Mouse (Mus musculus): ENCODE results near the gene Ntrk3. TPM values are rescaled to one million over a fixed set of nuclear protein-coding genes. Genes with fewer than 3 reads are reported as not detected.

The Ntrk3 gene
- polyA plus RNA-seq, 1 experiment = 104 TPM

DNA sequence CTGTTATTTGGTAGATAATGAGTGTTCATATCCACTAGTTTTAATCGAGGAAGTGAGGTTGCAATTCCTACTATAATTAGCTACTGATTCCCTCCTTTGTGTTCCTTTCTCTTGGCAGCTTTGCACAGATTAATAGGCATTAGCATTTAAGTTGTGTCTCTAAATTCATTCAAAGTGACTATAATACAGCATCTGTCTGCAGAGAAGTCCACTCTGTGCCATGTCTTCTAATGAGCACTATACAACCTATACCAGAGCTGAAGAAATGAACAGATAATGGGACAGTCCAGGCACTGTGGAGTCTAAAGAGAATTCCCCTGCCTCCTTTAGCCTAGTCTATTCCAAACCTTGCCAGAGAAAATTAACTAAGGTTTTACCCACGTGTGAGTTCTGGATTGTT, 498.8 kb downstream of the Ntrk3 start:
- no peaks in the 10 kb centered on the region for H3K4me1 ChIP-seq (ENCODE audit: control insufficient read depth, insufficient read depth, insufficient read length, low read length)
- H3K4me3 ChIP-seq (ENCODE audit: insufficient read depth, low read depth, low read length) = no peak overlapping the region
- no peak overlapping the region for H3K27ac ChIP-seq (replicated peaks; ENCODE audit: low read depth, low read length)

DNA sequence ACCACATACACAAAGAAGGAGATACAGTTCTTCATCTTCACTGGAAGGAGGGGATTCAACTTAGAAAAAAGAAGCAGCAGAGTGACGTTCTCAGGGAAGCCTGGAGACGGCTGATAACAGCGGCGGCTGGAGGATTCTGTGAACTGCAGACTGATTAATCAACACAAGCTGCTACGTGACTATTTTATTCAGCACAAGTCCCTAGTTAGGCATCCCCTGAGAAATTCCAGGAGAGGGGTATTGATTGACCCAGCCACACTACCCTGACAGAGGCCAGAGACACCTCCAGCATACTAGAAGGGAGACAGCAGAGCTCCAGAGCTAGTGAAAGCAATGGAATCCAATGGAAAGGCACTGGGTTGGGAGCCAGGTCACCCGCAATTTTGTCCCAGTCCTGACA, 516.1 kb downstream of the Ntrk3 start:
- H3K27ac ChIP-seq (replicated peaks; ENCODE audit: low read depth, low read length) = no peak overlapping the region
- no peaks in the 10 kb centered on the region for H3K4me1 ChIP-seq (ENCODE audit: control insufficient read depth, insufficient read depth, insufficient read length, low read length)
- no peak overlapping the region for H3K4me3 ChIP-seq (ENCODE audit: insufficient read depth, low read depth, low read length)

DNA sequence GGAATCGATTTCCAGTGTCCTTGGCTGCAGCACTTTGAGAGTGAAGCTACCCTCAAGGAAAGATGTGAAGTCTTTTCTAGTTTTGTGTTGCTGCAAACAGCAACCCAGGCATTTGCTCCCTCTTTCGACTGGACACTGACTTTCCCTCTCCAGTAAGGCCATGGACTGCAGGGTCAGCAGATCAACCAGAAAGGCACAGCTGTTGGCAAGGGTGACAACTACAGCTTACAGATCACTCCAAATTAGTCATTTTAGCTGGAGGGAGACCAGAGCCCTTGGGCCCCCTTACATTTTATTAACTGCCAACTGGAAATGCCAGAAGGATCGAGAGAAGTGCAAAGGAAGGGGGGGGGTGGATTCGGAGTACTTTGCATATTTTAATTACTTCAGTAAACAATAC, 516.9 kb downstream of the Ntrk3 start:
- H3K4me3 ChIP-seq (ENCODE audit: insufficient read depth, low read depth, low read length) = no peak overlapping the region
- H3K27ac ChIP-seq (replicated peaks; ENCODE audit: low read depth, low read length) = no peak overlapping the region
- H3K4me1 ChIP-seq (ENCODE audit: control insufficient read depth, insufficient read depth, insufficient read length, low read length) = no peaks in the 10 kb centered on the region

DNA sequence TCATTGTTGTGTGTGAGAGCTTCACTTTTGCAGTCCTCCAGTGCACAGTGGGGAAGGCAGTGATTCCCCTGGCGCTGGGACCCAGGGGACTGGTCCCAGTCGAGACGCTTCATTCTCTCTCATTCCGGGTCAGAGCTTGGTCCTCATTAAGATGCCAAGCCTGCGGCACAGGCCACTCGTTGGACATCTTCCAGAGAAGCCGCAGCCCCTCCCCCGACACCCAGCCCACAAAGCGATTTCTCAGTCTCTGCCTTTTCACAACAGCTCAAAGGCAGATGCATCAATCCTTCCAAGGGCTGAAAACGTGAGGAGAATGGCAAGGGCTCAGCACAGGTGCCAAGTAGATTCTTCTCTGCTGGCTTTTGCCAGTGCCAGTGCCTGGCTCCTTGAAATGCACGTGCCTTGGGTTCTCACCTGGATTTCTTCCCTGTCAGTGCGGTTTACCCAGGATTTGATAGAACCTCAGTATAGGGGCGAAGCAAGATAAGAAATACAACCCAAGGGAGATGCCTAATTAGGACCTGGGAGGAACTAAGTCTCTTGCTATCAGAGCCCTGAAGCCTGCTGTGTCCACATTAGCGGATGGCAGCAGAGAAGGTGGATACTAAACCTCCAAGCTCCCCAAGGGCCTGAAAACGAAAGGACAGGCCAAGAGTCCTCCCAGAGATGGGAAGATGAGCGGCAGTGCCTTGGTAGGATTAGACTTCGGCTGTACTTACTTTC, 546.7 kb downstream of the Ntrk3 start:
- Histone ChIP-seq H3K4me3 (ENCODE audit: insufficient read depth, low read depth, low read length) (no peak overlapping the region), H3K27ac (replicated peaks; ENCODE audit: low read depth, low read length) (no peak overlapping the region), H3K4me1 (ENCODE audit: control insufficient read depth, insufficient read depth, insufficient read length, low read length) (no peaks in the 10 kb centered on the region)

- Histone ChIP-seq H3K4me1 (ENCODE audit: control insufficient read depth, insufficient read depth, insufficient read length, low read length) (no peaks in the 10 kb centered on the region), H3K27ac (replicated peaks; ENCODE audit: low read depth, low read length) (no peak overlapping the region), H3K4me3 (ENCODE audit: insufficient read depth, low read depth, low read length) (no peak overlapping the region)
Observed at GRCm38 (mm10) chr7:78185578-78185977, 552.2 kb downstream of the Ntrk3 start.

DNA sequence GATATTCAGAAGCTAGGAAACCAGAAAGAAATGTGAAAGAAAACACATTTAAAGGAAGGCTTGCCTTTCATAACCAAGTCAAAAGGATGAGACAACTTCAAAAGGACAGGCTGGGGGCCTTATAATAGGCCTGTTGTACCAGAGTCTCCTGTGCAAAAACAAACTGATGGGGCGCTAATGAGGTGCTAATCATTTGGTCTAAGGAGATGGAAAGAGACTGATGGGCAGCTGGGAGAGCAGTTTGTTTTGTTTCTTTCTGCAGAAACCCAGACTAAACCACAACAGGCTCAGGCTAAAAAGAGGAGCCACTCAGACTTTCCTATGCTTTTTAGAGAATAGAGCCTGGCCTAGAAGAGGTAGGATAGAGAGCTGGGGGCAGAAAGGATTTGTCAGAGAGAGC, 554.4 kb downstream of the Ntrk3 start:
- Histone ChIP-seq H3K27ac (replicated peaks; ENCODE audit: low read depth, low read length) (no peak overlapping the region), H3K4me3 (ENCODE audit: insufficient read depth, low read depth, low read length) (no peak overlapping the region), H3K4me1 (ENCODE audit: control insufficient read depth, insufficient read depth, insufficient read length, low read length) (no peaks in the 10 kb centered on the region)

DNA sequence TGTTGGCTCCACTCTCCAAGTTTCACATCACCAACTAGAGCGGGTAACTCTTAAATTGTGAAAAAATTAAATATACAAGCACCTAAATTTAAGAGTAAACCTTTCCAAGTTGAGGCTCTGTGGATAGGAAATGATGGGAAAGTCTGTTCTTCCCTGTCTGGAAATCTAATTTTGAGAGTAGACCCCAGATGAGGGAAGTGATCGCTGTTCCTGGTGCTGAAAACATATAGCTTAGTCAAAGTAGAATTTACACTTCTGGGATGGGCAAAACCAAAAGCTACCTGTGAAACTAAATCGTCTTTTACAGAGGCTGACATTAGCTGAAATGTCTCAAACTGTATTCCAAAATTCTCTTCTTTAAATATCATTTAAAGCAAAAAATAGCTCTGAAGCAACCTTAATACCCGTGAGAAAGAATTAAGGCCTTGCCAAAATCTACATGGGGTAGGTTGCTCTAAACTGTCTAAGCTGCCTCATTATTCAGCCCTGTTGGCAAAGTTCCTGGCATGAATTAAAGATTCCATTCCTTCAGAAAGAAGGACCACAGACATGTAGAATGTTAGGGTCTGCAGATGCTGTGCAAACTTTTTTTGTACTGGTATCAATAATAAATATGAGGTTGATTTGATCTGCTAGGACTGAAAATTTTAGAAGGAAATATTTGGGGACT, 557.7 kb downstream of the Ntrk3 start:
- Histone ChIP-seq H3K4me1 (ENCODE audit: control insufficient read depth, insufficient read depth, insufficient read length, low read length) (no peaks in the 10 kb centered on the region), H3K4me3 (ENCODE audit: insufficient read depth, low read depth, low read length) (no peak overlapping the region), H3K27ac (replicated peaks; ENCODE audit: low read depth, low read length) (no peak overlapping the region)

- no peaks in the 10 kb centered on the region for H3K4me1 ChIP-seq (ENCODE audit: control insufficient read depth, insufficient read depth, insufficient read length, low read length)
- no peak overlapping the region for H3K27ac ChIP-seq (replicated peaks; ENCODE audit: low read depth, low read length)
- no peak overlapping the region for H3K4me3 ChIP-seq (ENCODE audit: insufficient read depth, low read depth, low read length)
Observed at GRCm38 (mm10) chr7:78172267-78172955, 565.4 kb downstream of the Ntrk3 start.

- Histone ChIP-seq H3K4me1 (ENCODE audit: control insufficient read depth, insufficient read depth, insufficient read length, low read length) (no peaks in the 10 kb centered on the region), H3K27ac (replicated peaks; ENCODE audit: low read depth, low read length) (no peak overlapping the region), H3K4me3 (ENCODE audit: insufficient read depth, low read depth, low read length) (no peak overlapping the region)
Observed at GRCm38 (mm10) chr7:78165466-78165865, 572.3 kb downstream of the Ntrk3 start.

DNA sequence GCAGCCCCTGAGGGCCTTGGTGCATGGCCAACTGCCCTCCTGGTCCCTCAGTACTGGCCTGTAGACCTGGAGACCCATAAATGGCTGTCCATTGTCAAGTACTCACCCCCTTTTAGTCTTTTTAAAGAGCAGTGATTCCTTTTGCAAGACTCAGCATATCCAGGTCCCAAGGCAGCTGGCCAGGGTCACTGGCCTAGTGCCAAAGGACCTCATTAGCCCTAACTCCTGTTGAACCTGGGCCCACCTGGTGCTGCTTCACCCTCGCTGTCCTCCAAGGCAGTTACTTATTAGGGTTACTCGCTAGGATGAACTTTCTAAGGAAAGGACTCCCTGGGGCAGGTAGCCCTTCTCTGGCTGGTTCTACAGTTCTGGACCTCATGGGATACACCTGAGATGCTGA, 579.9 kb downstream of the Ntrk3 start:
- no peak overlapping the region for H3K4me3 ChIP-seq (ENCODE audit: insufficient read depth, low read depth, low read length)
- H3K27ac ChIP-seq (replicated peaks; ENCODE audit: low read depth, low read length) = no peak overlapping the region
- H3K4me1 ChIP-seq (ENCODE audit: control insufficient read depth, insufficient read depth, insufficient read length, low read length) = no peaks in the 10 kb centered on the region

GRCm38 (mm10) chr7:78145251-78145650, 592.6 kb downstream of the Ntrk3 start:
- H3K4me1 ChIP-seq (ENCODE audit: control insufficient read depth, insufficient read depth, insufficient read length, low read length) = no peaks in the 10 kb centered on the region
- no peak overlapping the region for H3K4me3 ChIP-seq (ENCODE audit: insufficient read depth, low read depth, low read length)
- H3K27ac ChIP-seq (replicated peaks; ENCODE audit: low read depth, low read length) = no peak overlapping the region

GRCm38 (mm10) chr7:78144849-78145248, 593.0 kb downstream of the Ntrk3 start:
- no peak overlapping the region for H3K27ac ChIP-seq (replicated peaks; ENCODE audit: low read depth, low read length)
- H3K4me3 ChIP-seq (ENCODE audit: insufficient read depth, low read depth, low read length) = no peak overlapping the region
- no peaks in the 10 kb centered on the region for H3K4me1 ChIP-seq (ENCODE audit: control insufficient read depth, insufficient read depth, insufficient read length, low read length)

DNA sequence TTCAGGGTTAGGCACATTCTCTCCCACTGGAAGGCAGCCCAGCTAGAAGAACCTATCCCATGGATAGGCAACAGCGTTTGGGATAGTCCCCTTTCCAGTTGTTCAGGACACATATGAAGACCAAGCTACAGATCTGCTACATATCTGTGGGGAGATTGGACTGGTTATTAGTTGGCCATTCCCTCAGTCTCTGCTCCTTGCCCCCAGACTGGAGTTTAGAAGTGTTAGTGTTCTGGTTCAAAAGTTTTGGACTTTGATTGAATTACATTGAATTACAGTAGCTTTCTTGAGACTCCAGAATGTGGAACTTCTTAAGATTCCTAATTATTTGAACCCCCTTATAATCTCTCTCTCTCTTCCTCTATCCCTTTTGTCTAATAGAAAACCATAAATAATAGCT, 607.8 kb downstream of the Ntrk3 start:
- Histone ChIP-seq H3K27ac (replicated peaks; ENCODE audit: low read depth, low read length) (no peak overlapping the region), H3K4me1 (ENCODE audit: control insufficient read depth, insufficient read depth, insufficient read length, low read length) (no peaks in the 10 kb centered on the region), H3K4me3 (ENCODE audit: insufficient read depth, low read depth, low read length) (no peak overlapping the region)

Measured in brown adipose tissue, adult 24 weeks (tissue).